Mouse (Mus musculus): Measurements from ENCODE around the gene Mif4gd.
"Not testable (repeated sequence)": the region's sequence is repeated elsewhere in the genome, so short reads cannot be mapped to it uniquely, and the experiment has no call there.

The Mif4gd gene

DNA sequence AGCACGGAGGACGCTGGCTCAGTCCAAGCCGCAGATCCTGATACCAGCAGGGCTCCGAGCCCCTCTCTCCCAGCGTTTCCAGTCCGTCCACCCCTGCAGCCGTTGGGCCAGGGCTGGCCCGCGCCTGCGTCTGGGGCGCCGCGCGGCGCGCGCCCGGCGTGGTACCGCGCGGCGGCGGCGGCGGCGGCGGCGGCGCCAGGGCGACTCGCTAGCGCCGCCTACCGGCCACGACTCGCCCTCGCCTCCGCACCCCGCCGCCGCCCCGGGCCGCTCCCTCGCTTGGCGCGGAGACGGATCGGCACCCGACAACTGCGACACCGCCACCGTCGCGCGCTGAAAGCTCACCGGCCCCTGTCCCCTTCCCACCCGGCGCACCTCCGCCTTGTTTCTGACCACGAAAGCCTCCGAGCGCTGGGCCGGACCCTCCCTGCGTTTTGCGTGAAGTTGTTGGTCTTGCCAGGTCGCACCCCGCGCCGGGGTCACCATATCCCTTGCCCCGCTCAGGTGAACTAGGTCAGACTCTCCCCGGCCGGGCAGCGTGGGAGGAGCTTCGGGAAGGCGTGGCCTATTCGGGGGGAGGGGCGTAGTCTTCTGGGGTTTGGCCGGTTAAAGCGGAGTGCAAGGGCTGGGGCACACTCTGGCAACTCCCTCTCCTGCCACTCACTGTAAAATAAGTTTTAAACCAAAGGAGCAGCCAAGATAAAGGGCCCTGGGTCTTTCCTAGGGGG is at the start of gene Mif4gd:
Gene Mif4gd, minus strand, starts transcription at position 560 of the 728 bp plus-strand sequence.
- peak; percentile 99 for DNase-seq

GRCm38 (mm10) chr11:115660376-115660775 is 47.6 kb upstream of the Mif4gd start:
- DNase-seq = no peak

GRCm38 (mm10) chr11:115658521-115658920 is 45.8 kb upstream of the Mif4gd start:
- DNase-seq = no peak

DNA sequence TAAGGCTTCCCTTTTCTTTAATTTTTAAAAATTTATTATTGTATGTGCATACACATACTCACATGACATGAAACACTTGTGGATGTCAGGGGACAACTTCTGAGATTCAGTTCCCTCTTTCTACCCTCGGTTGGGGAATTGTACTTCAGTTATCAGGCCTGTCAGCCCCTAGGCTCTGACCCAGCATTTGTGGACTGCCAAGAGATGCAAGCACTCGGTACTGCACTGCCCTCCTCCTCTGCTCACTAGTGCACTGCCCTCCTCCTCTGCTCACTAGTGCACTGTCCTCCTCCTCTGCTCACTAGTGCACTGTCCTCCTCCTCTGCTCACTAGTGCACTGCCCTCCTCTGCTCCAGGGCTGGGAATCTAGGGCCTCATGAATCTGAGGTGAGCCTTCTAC is 41.4 kb upstream of the Mif4gd start:
- DNase-seq = no peak

DNA sequence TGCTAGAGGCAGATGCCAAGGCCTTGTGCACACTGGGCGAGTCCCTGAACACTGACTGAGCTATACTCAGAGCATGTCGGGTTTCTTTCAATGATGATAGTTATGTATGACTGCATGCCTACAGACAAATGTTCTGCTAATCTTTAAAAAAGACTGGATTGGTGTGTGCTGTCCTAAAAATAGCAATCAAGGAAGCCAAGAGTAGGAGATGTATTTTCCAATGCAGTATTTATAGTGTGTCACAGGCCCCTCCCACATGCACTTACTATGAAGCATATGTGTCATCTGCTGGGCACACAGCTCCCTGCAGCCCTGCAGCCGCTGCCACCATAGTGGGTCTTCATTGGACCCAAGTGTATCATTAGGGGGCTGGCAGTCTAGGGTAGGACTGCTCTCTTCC is 40.4 kb upstream of the Mif4gd start:
- no peak for DNase-seq

- no peak for DNase-seq
Observed at GRCm38 (mm10) chr11:115651680-115652079, 38.9 kb upstream of the Mif4gd start.

DNA sequence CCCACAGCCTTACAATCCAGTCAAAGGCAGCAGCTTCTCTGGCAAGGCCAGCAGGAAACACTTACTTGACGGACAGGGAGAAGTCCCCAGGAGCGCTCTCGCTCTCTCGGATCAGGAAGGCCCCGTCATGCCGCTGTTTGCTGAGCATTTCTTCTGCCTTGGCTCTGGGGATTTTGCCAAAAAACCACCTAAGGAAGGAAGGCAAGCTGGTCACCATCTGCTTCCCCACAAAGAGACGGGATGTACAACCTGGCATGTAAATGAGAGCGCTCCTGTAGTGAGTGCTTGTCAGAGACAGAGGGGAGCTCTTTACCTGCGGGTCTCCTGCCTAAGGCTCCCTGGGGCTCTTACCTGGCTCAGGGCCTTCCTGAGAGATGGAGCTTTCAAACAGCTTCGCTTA is 36.9 kb upstream of the Mif4gd start:
- no peak for DNase-seq

GRCm38 (mm10) chr11:115647459-115647858 is 34.7 kb upstream of the Mif4gd start:
- peak; percentile 88 for DNase-seq

- DNase-seq = no peak
Observed at GRCm38 (mm10) chr11:115646439-115646838, 33.7 kb upstream of the Mif4gd start.

DNA sequence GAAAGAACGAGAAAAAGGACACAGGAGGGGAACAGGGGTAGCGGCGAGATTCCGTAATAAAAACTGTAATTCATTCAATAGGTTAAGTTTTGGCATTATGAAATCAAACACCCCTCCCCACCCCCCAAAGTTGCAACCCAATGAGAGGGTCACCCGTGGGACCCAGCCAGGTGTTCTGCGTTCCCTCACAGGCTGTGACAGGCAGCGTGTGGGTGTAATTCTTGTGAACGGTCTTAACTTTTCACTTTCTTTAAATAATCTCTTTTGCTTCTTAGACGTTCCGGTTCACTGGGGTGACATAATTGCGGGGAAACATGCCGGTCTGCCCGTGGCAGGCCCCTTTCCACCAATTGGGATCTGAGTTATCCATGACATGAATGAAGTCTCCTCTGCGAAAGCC is 32.7 kb upstream of the Mif4gd start:
- DNase-seq = not testable (repeated sequence)

GRCm38 (mm10) chr11:115644308-115644707 is 31.5 kb upstream of the Mif4gd start:
- peak; percentile 87 for DNase-seq

GRCm38 (mm10) chr11:115643265-115643664 is 30.5 kb upstream of the Mif4gd start:
- peak; percentile 87 for DNase-seq

DNA sequence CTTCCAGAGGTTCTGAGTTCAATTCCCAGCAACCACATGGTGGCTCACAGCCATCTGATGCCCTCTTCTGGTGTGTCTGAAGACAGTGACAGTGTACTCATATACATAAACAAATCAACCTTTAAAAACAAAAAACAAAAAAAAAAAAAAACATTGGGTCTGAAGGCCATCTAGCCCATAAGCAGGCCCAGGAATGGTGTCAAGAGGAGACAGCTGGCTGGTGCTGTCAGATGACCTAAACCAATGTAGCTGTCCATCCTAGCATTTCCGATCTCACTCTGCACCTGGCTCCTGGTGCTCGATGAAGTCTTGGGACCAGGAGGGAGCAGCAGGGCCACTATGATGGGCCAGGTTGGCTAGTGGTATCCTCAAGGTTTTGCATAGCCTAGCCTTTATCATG is 29.9 kb upstream of the Mif4gd start:
- DNase-seq = no peak

DNA sequence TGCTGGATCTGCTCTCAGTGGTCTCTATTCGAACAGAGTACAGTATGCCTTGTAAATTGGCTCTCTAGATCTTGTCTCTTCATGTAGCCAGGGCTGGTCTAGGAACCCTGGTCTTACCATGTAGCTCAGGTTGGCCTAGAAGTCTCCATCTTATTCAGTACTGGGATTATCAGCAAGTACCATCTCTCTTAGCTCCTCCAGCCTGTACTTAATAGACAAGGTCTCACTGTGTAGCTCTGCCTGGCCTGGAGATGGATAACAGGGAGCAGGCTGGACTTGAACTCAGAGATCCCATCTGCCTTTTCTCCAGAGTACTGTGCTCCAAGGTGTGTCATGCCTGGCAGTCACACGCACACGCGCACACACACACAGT is 28.9 kb upstream of the Mif4gd start:
- no peak for DNase-seq

- peak; percentile 89 for DNase-seq
Observed at GRCm38 (mm10) chr11:115640978-115641663, 28.4 kb upstream of the Mif4gd start.

GRCm38 (mm10) chr11:115640311-115640828 is 27.6 kb upstream of the Mif4gd start:
- no peak for DNase-seq

GRCm38 (mm10) chr11:115639540-115639939 is 26.8 kb upstream of the Mif4gd start:
- DNase-seq = no peak

GRCm38 (mm10) chr11:115638498-115639409 is 26.0 kb upstream of the Mif4gd start:
- DNase-seq = no peak

DNA sequence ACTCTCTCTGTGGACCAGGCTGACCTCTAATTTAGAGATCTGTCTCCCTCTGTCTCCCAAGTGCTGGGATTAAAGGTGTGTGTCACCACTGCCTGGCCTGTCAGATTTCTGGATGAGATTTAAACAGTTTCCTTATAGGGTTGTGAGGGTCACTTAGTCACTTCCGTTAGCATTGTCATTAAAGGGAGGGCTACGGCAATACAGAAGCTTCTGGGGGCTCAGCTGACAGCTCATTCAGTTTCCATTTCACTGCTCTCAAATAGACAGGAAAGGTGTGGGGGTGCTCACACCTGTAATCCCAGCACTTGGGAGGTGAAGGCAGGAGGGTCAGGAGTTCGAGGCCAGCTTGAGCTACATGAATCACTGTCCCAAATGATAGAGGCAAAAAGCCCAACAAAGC is 24.2 kb upstream of the Mif4gd start:
- DNase-seq = no peak

GRCm38 (mm10) chr11:115635484-115635883 is 22.7 kb upstream of the Mif4gd start:
- no peak for DNase-seq

DNA sequence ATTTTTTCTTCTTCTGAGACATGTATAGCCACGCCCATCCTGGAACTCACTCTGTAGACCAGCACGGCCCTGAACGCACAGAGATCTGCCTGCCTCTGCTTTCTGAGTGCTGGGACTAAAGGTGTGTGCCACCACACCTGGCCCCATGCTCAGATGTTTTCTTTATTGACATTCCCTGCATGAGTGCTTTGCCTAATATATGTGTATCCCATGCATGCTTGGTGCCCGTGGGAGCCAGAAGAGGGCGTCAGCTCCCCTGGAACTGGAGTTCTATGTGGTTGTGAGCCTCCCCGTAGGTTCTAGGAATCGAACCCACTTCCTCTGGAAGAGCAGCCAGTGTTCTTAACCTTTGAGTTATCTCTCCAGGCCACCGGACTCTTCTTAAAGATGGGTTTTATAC is 22.3 kb upstream of the Mif4gd start:
- DNase-seq = peak; percentile 88

GRCm38 (mm10) chr11:115634109-115634508 is 21.3 kb upstream of the Mif4gd start:
- peak; percentile 95 for DNase-seq

DNA sequence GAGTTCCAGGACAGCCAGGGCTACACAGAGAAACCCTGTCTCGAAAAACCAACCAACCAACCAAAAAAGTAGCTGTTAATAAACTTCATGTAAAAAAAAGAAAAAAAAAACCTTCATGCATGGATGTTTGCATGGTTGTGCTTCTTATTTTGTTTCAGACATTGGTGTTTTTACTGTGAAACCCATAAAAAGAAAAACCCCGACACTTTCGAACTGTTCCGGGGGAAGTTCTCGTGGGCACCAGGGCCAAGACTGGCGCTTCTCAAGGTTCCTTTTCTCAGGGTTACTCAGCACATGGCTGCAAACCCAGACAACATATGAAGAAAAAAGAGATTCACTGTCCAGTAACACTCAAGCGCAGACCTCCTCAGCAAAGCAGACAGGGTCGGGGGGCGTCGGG is 20.1 kb upstream of the Mif4gd start:
- no peak for DNase-seq

All from heart, adult 11 months (tissue).